Mouse (Mus musculus): ENCODE data around the gene Gng3. TPM values are rescaled to one million over a fixed set of nuclear protein-coding genes. Genes with fewer than 3 reads are reported as not detected.

Gene Gng3
- polyA plus RNA-seq, 1 experiment from 2014 or later = 10.4 TPM

DNA sequence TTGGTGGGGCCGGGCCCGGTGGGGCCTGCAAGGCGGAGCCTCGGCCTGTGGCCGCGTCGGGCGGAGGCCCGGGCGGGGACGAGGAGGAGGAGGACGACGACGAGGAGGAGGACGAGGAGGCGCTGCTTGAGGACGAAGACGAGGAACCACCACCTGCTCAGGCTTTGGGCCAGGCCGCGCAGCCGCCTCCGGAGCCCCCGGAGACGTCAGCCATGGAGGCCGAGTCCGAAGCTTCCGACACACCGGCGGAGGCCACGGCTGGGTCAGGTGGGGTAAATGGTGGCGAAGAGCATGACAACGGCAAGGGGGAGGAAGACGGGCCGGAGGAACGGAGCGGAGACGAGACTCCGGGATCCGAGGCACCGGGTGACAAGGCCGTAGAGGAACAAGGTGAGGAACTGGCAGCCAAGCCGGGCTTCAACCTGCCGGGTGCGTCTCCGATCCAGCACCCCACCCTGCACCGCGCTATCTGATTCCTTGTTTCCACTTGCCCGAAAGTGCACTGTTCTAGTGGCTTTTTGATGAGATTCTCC is 18.5 kb downstream of the Gng3 start:
- Histone ChIP-seq H3K4me1 (peaks cover 42% of the 10 kb centered on the region), H3K27me3 (no peaks in the 10 kb centered on the region), H3K9ac (peak overlapping the region; percentile 99), H3K36me3 (peaks cover 38% of the 10 kb centered on the region), H3K9me3 (no peaks in the 10 kb centered on the region), H3K4me2 (peak overlapping the region; percentile 97), H3K27ac (peak overlapping the region; percentile 100), H3K4me3 (peak overlapping the region; percentile 100)
- under 1% methylated on average over 48 of the region's 48 CpGs for WGBS
- ATAC-seq (ENCODE audit: insufficient number of reproducible peaks, insufficient read depth, low FRiP score, low TSS enrichment, low read depth) = no peak

GRCm38 (mm10) chr19:8819596-8820423 is 19.2 kb downstream of the Gng3 start, which contains the start of gene Hnrnpul2:
Gene Hnrnpul2 (plus strand): TSS chr19:8820010.
- H3K4me2 ChIP-seq = peak within 1 kb of the TSS; percentile 97
- peaks cover 42% of the 10 kb centered on the region for H3K4me1 ChIP-seq
- H3K27me3 ChIP-seq = no peaks in the 10 kb centered on the region
- H3K36me3 ChIP-seq = peaks cover 39% of the 10 kb centered on the region
- H3K4me3 ChIP-seq = peak within 1 kb of the TSS; percentile 100
- no peaks in the 10 kb centered on the region for H3K9me3 ChIP-seq
- peak; percentile 95 for ATAC-seq (ENCODE audit: insufficient number of reproducible peaks, insufficient read depth, low FRiP score, low TSS enrichment, low read depth)
- peak within 1 kb of the TSS; percentile 100 for H3K27ac ChIP-seq
- peak within 1 kb of the TSS; percentile 99 for H3K9ac ChIP-seq
- WGBS = under 1% methylated on average over 83 of the region's 83 CpGs

DNA sequence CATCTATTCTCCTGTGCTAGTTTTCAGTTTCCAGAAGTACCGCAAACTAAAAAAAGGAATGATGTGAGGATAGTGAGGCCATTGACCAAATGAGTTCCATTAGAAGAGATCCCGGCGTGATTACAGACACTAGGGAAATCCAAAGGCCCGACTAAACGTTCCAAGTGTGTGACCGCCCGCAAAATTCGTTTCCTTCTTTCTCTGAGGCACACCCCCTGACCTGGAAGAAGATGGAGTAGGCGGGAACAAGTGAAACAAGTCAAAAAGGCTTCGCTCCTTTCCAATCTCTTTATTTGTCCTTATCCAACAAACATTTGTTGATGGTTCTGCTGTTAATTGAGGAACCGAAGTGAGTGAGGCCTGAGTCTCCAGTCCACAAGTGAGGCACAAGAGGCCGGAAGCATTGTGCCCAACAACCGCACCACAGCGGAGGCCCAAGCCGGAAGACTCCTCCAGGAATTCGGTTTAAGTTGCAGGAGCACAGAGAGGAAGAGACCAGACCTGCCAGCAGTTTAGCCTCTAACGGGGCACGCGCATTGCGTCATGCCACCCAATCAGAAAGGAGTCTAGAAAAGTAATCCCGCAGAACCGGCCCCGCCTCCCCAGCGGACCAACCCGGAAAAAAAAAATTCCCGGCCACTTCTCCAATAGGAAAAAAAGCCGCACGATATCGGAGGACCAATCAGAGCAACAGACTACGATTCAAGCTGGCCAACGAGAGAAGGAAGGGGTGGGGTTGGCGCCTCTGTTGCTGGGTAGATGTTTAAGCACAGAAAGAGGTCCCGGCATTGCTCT is 20.0 kb downstream of the Gng3 start, which contains the start of gene Ttc9c:
Ttc9c (minus strand) TSS at position 533 of the 795 bp plus-strand sequence.
- no peaks in the 10 kb centered on the region for H3K27me3 ChIP-seq
- peak within 1 kb of the TSS; percentile 97 for H3K4me2 ChIP-seq
- peaks cover 38% of the 10 kb centered on the region for H3K36me3 ChIP-seq
- peaks cover 45% of the 10 kb centered on the region for H3K4me1 ChIP-seq
- peak within 1 kb of the TSS; percentile 99 for H3K9ac ChIP-seq
- under 1% methylated on average over 33 of the region's 33 CpGs for WGBS
- peak; percentile 91 for ATAC-seq (ENCODE audit: insufficient number of reproducible peaks, insufficient read depth, low FRiP score, low TSS enrichment, low read depth)
- H3K27ac ChIP-seq = peak within 1 kb of the TSS; percentile 100
- peak within 1 kb of the TSS; percentile 100 for H3K4me3 ChIP-seq
- no peaks in the 10 kb centered on the region for H3K9me3 ChIP-seq

GRCm38 (mm10) chr19:8818301-8818798 is 20.6 kb downstream of the Gng3 start:
- WGBS = 26% methylated on average over 14 of the region's 14 CpGs
- peaks cover 37% of the 10 kb centered on the region for H3K36me3 ChIP-seq
- H3K9ac ChIP-seq = peak overlapping the region; percentile 91
- ATAC-seq (ENCODE audit: insufficient number of reproducible peaks, insufficient read depth, low FRiP score, low TSS enrichment, low read depth) = no peak
- peak overlapping the region; percentile 100 for H3K27ac ChIP-seq
- H3K4me1 ChIP-seq = peaks cover 45% of the 10 kb centered on the region
- no peaks in the 10 kb centered on the region for H3K27me3 ChIP-seq
- H3K4me3 ChIP-seq = peak overlapping the region; percentile 100
- H3K4me2 ChIP-seq = peak overlapping the region; percentile 97
- no peaks in the 10 kb centered on the region for H3K9me3 ChIP-seq

DNA sequence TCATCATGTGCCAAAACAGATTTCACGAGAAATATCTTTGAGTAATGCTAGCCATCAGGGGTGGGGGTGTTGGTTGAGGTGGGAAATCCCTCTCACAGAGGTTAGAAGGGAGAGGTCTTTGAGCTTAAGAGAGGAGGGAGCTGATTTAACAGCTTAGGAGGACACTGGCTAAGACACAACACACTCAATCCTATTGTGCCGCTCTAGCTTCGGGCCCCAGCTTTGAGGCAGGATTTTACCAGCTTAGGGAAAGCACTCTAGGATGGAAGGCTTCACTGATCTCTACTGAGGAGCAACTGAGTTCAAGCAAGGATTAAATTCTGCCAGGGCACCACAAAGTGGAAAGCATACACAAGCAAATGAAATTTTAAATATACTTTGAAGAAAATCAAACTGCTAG is 22.0 kb downstream of the Gng3 start:
- 76% methylated on average over 3 of the region's 3 CpGs for WGBS
- peak overlapping the region; percentile 97 for H3K4me2 ChIP-seq
- H3K27ac ChIP-seq = no peak overlapping the region
- H3K36me3 ChIP-seq = peaks cover 43% of the 10 kb centered on the region
- H3K4me1 ChIP-seq = peaks cover 32% of the 10 kb centered on the region
- no peaks in the 10 kb centered on the region for H3K9me3 ChIP-seq
- H3K9ac ChIP-seq = peak overlapping the region; percentile 62
- peak overlapping the region; percentile 7; the same call in 1 of the 2 replicates for H3K4me3 ChIP-seq
- H3K27me3 ChIP-seq = no peaks in the 10 kb centered on the region
- ATAC-seq (ENCODE audit: insufficient number of reproducible peaks, insufficient read depth, low FRiP score, low TSS enrichment, low read depth) = no peak

GRCm38 (mm10) chr19:8815812-8816211 is 23.2 kb downstream of the Gng3 start:
- Histone ChIP-seq H3K4me1 (peaks cover 27% of the 10 kb centered on the region), H3K27ac (no peak overlapping the region), H3K4me3 (no peak overlapping the region; the same call in 1 of the 2 replicates), H3K27me3 (no peaks in the 10 kb centered on the region), H3K4me2 (no peak overlapping the region), H3K9ac (0 out of 2 replicates have a peak overlapping the region, but pooled peaks have one; percentile 36), H3K36me3 (peaks cover 53% of the 10 kb centered on the region), H3K9me3 (no peaks in the 10 kb centered on the region)
- ATAC-seq (ENCODE audit: insufficient number of reproducible peaks, insufficient read depth, low FRiP score, low TSS enrichment, low read depth) = no peak
- 76% methylated on average over 11 of the region's 11 CpGs for WGBS

DNA sequence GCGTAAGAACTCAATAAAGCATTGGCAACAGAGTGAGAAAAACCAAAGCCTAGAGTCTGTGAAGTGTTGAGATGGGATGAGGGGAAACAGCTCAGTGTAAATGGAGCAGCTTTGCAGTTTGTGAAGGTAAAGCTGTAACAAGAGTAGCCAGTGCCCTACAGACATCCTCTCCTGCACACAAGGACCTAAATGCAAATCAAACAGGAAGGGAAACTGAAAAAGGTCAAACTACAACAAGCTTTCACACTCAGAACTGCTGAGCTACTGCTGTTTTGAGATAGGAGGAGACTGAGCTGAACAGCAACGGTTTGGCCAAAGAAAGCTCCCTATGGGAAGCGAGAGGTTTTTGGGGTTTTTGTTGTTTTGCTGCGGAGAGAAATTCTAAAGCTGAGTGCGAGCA is 32.2 kb downstream of the Gng3 start:
- peaks cover 71% of the 10 kb centered on the region for H3K36me3 ChIP-seq
- peaks cover 10% of the 10 kb centered on the region for H3K4me1 ChIP-seq
- no peaks in the 10 kb centered on the region for H3K9me3 ChIP-seq
- no peaks in the 10 kb centered on the region for H3K27me3 ChIP-seq
- H3K27ac ChIP-seq = no peak overlapping the region
- ATAC-seq (ENCODE audit: insufficient number of reproducible peaks, insufficient read depth, low FRiP score, low TSS enrichment, low read depth) = no peak
- H3K9ac ChIP-seq = no peak overlapping the region
- no peak overlapping the region for H3K4me2 ChIP-seq
- no peak overlapping the region for H3K4me3 ChIP-seq
- 95% methylated on average over 5 of the region's 5 CpGs for WGBS

- Histone ChIP-seq H3K4me1 (peaks cover 13% of the 10 kb centered on the region), H3K27me3 (no peaks in the 10 kb centered on the region), H3K36me3 (peaks cover 50% of the 10 kb centered on the region), H3K27ac (no peak overlapping the region), H3K4me2 (no peak overlapping the region), H3K9ac (no peak overlapping the region), H3K9me3 (no peaks in the 10 kb centered on the region), H3K4me3 (no peak overlapping the region)
- ATAC-seq (ENCODE audit: insufficient number of reproducible peaks, insufficient read depth, low FRiP score, low TSS enrichment, low read depth) = no peak
- 94% methylated on average over 11 of the region's 11 CpGs for WGBS
Observed at GRCm38 (mm10) chr19:8803879-8804660, 34.9 kb downstream of the Gng3 start.

- no peak for ATAC-seq (ENCODE audit: insufficient number of reproducible peaks, insufficient read depth, low FRiP score, low TSS enrichment, low read depth)
- H3K9me3 ChIP-seq = no peaks in the 10 kb centered on the region
- H3K36me3 ChIP-seq = peaks cover 45% of the 10 kb centered on the region
- H3K27me3 ChIP-seq = no peaks in the 10 kb centered on the region
- H3K4me1 ChIP-seq = peaks cover 16% of the 10 kb centered on the region
- peak overlapping the region; percentile 63 for H3K4me3 ChIP-seq
- WGBS = 89% methylated on average over 9 of the region's 9 CpGs
- peak overlapping the region; percentile 91 for H3K27ac ChIP-seq
- H3K9ac ChIP-seq = peak overlapping the region; percentile 64; the same call in 1 of the 2 replicates
- H3K4me2 ChIP-seq = peak overlapping the region; percentile 77
Observed at GRCm38 (mm10) chr19:8803204-8803780, 35.7 kb downstream of the Gng3 start.

DNA sequence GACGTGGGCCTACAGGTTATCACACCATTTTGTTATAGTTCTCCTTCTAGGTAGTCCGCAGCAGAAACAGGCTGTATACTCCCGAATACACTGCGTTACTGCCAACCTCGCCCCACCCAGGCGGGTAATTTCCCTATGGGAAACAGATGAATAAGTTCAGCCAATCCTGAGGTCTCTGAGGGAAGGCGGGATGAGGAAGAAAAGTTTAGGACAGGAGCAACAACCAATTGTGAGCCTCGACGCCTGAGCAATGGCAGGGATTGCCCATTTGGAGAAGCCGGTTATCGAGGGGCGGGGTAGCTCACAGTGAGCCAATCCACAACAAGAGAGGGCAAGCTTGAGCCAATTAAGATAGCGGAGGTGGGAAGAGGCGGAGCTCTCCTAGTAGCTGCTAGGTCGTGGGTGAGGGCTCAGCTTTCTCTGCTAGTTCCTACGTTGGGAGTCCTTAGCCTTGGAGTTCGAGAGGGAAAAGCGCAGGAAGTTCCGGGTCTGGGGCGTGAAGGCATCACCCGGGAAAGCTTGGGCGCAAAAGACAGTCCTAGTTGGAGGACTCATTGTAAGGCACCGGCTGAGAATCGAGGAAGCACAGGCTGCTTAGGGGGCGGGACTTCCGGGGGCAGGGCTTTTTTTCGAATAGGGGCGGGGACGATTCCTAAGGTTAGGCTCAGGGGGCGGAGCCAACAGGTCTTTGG is 36.7 kb downstream of the Gng3 start, which contains the start of gene Zbtb3:
Zbtb3 (plus strand) TSS at position 426 of the 692 bp plus-strand sequence.
- Histone ChIP-seq H3K27me3 (no peaks in the 10 kb centered on the region), H3K4me1 (peaks cover 23% of the 10 kb centered on the region), H3K4me2 (peak within 1 kb of the TSS; percentile 77), H3K9ac (peak within 1 kb of the TSS; percentile 64), H3K9me3 (no peaks in the 10 kb centered on the region), H3K4me3 (peak within 1 kb of the TSS; percentile 63), H3K27ac (peak within 1 kb of the TSS; percentile 91), H3K36me3 (peaks cover 35% of the 10 kb centered on the region)
- WGBS = under 1% methylated on average over 30 of the region's 30 CpGs
- peak; percentile 98 for ATAC-seq (ENCODE audit: insufficient number of reproducible peaks, insufficient read depth, low FRiP score, low TSS enrichment, low read depth)
